Mouse (Mus musculus): ENCODE measurements at regions not wholly inside any gene's neighbourhood (a gene's known extent, or its start where the extent isn't known, plus 50 kb on each side); places are given as distances from the start of the nearest gene placed in this dataset.

DNA sequence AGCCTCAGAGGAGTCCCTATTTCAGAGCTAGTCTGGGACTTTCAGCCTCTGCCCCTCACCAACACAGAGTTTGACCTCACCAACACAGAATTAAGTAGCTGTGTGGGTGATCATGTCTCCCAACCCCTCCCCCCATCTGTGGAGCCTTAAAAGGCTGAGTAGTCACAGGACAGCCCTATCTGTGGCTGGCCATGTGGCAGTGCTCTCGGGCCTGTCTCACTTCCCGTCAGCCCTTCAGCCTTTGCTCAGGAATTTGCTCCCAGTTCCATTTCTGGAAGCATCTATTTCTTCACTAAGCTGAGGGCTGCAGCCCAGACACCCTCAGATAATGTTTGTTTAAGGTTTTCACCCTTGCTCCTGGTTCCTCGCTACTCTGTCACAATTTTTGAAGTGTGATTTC is 69.1 kb downstream of the Ccnl1 start:
- Histone ChIP-seq H3K27ac (ENCODE audit: insufficient read depth, low read depth) (no peak overlapping the region), H3K4me3 (replicated peaks in 1 of 3; ENCODE audit: low read depth in 2 of 3, low read length in 2 of 3, poor library complexity in 1 of 3) (no peak overlapping the region), H3K9me3 (replicated peaks; ENCODE audit: low read length) (no peaks in the 10 kb centered on the region), H3K4me2 (ENCODE audit: insufficient read depth, low read depth, poor library complexity, severe bottlenecking) (no peak overlapping the region), H3K36me3 (replicated peaks in 1 of 2; ENCODE audit: control insufficient read depth in 1 of 2, insufficient read depth in 1 of 2, low read length in 1 of 2) (no peaks in the 10 kb centered on the region), H3K4me1 (ENCODE audit: control insufficient read depth in 1 of 2, insufficient read depth in 2 of 2) (peaks cover 6 to 29% of the 10 kb centered on the region in 2 experiments), H3K27me3 (replicated peaks) (no peaks in the 10 kb centered on the region), H3K9ac (ENCODE audit: insufficient read depth, low read depth) (no peak overlapping the region), H3K79me2 (replicated peaks; ENCODE audit: control insufficient read depth, extremely low read depth, insufficient read depth, poor library complexity, severe bottlenecking) (no peaks in the 10 kb centered on the region)
- in situ Hi-C loops (cut with MboI; ENCODE audit: low pct_ligation_motif_present, low pct_unique_long_range_greater_than_20kb, low sequenced_read_pairs) (no loop called here), dilution Hi-C loops (cut with MboI; ENCODE audit: extremely low pct_ligation_motif_present, extremely low pct_unique_long_range_greater_than_20kb, low sequenced_read_pairs) (no loop called here)
- DNase-seq (ENCODE audit: extremely low read depth) = no peak
- TF ChIP-seq RAD21 (IDR thresholded peaks at IDR 0.05; ENCODE audit: low read depth, low read length) (no peak), JUN (IDR thresholded peaks at IDR 0.05; ENCODE audit: insufficient read depth, low read depth, low read length) (no peak), MAX (IDR thresholded peaks at IDR 0.05; ENCODE audit: low read length) (no peak), ETS1 (conservative IDR thresholded peaks at IDR 0.05; ENCODE audit: low read depth, low read length) (no peak), GABPA (IDR thresholded peaks at IDR 0.05; ENCODE audit: insufficient replicate concordance, low read depth, low read length) (no peak), POLR2A (IDR thresholded peaks at IDR 0.05; ENCODE audit: low read depth, low read length) (no peak), E2F4 (IDR thresholded peaks at IDR 0.05; ENCODE audit: insufficient replicate concordance, low read depth, low read length) (no peak), USF2 (conservative IDR thresholded peaks at IDR 0.05; ENCODE audit: low read depth, low read length) (no peak)

DNA sequence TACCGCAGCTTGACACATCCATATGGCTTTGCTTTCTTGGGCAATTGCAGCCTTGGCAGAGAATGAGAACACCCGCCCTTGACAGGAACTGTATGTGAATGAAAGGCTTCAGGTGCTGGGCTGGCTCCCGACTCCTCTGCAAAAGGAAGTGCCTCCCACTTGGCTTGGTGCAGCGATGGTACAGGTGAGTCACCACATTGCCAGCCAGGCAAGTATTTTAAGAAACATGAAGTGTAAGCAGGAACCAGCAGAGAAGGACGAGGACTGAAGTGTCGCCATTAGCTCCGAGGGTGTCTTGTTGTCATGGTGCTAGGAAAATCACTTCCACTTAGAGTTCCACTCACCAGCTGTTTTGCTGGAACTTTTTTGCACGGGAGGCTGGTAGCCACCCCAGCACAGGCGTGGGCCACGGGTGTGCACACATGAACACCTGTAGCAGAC is 73.5 kb downstream of the Ccnl1 start:
- no peaks in the 10 kb centered on the region for H3K27me3 ChIP-seq (replicated peaks)
- no peak overlapping the region for H3K4me3 ChIP-seq (replicated peaks in 1 of 3; ENCODE audit: low read depth in 2 of 3, low read length in 2 of 3, poor library complexity in 1 of 3)
- DNase-seq (ENCODE audit: extremely low read depth) = no peak
- TF ChIP-seq NELFE (IDR thresholded peaks at IDR 0.05; ENCODE audit: low read depth, low read length) (no peak), MEF2A (IDR thresholded peaks at IDR 0.05; ENCODE audit: borderline replicate concordance, low read depth, low read length) (no peak), MAFK (IDR thresholded peaks at IDR 0.05; ENCODE audit: insufficient replicate concordance, low read length) (no peak)
- H3K4me2 ChIP-seq (ENCODE audit: insufficient read depth, low read depth, poor library complexity, severe bottlenecking) = no peak overlapping the region
- peaks cover 9 to 39% of the 10 kb centered on the region in 2 experiments for H3K4me1 ChIP-seq (ENCODE audit: control insufficient read depth in 1 of 2, insufficient read depth in 2 of 2)
- H3K36me3 ChIP-seq (replicated peaks in 1 of 2; ENCODE audit: control insufficient read depth in 1 of 2, insufficient read depth in 1 of 2, low read length in 1 of 2) = no peaks in the 10 kb centered on the region
- no peak overlapping the region for H3K9ac ChIP-seq (ENCODE audit: insufficient read depth, low read depth)
- dilution Hi-C loops (cut with MboI; ENCODE audit: extremely low pct_ligation_motif_present, extremely low pct_unique_long_range_greater_than_20kb, low sequenced_read_pairs) (no loop called here), in situ Hi-C loops (cut with MboI; ENCODE audit: low pct_ligation_motif_present, low pct_unique_long_range_greater_than_20kb, low sequenced_read_pairs) (loop anchor here (5.0 kb wide), 1 partner anchor 33 kb away; no protein-coding TSS in a partner anchor)
- H3K9me3 ChIP-seq (replicated peaks; ENCODE audit: low read length) = no peaks in the 10 kb centered on the region
- H3K79me2 ChIP-seq (replicated peaks; ENCODE audit: control insufficient read depth, extremely low read depth, insufficient read depth, poor library complexity, severe bottlenecking) = no peaks in the 10 kb centered on the region
- H3K27ac ChIP-seq (ENCODE audit: insufficient read depth, low read depth) = no peak overlapping the region

DNA sequence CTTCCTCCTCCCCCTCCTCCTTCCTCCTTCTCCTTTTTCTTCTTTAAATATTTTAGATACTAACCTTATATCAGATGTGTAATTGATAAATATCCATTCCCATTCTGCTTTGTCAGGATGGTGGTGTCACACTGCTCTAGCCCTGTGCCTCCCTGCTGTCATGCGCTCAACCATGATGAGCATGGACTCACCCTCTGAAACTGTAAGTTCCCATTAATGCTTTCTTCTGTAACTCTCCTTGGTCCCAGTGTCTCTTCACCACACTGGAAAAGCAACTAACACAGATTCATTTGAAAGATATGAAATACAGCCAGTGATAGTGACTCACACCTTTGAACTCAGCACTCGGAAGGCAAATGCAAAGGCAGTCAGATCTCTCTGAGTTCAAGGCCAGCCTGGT is 75.9 kb downstream of the Ccnl1 start:
- no peak for DNase-seq (ENCODE audit: extremely low read depth)
- H3K36me3 ChIP-seq (replicated peaks in 1 of 2; ENCODE audit: control insufficient read depth in 1 of 2, insufficient read depth in 1 of 2, low read length in 1 of 2) = no peaks in the 10 kb centered on the region
- dilution Hi-C loops (cut with MboI; ENCODE audit: extremely low pct_ligation_motif_present, extremely low pct_unique_long_range_greater_than_20kb, low sequenced_read_pairs) = no loop called here
- no peak overlapping the region for H3K4me3 ChIP-seq (replicated peaks in 1 of 3; ENCODE audit: low read depth in 2 of 3, low read length in 2 of 3, poor library complexity in 1 of 3)
- no peaks in the 10 kb centered on the region for H3K27me3 ChIP-seq (replicated peaks)
- no peaks in the 10 kb centered on the region for H3K79me2 ChIP-seq (replicated peaks; ENCODE audit: control insufficient read depth, extremely low read depth, insufficient read depth, poor library complexity, severe bottlenecking)
- peaks cover 7 to 34% of the 10 kb centered on the region in 2 experiments for H3K4me1 ChIP-seq (ENCODE audit: control insufficient read depth in 1 of 2, insufficient read depth in 2 of 2)
- TF ChIP-seq IRF4 (IDR thresholded peaks at IDR 0.05; ENCODE audit: low read depth, low read length) (no peak), ZKSCAN1 (IDR thresholded peaks at IDR 0.05; ENCODE audit: borderline replicate concordance, low read depth, low read length) (no peak), CTCF (conservative IDR thresholded peaks at IDR 0.05 in 1 of 2, IDR thresholded peaks at IDR 0.05 in 1 of 2; ENCODE audit: low read depth in 2 of 2, low read length in 2 of 2) (no peak), ZNF384 (IDR thresholded peaks at IDR 0.05; ENCODE audit: low read depth, low read length) (no peak), MAFK (IDR thresholded peaks at IDR 0.05; ENCODE audit: insufficient replicate concordance, low read length) (no peak), GABPA (IDR thresholded peaks at IDR 0.05; ENCODE audit: insufficient replicate concordance, low read depth, low read length) (no peak), POLR2A (IDR thresholded peaks at IDR 0.05; ENCODE audit: low read depth, low read length) (no peak)
- H3K4me2 ChIP-seq (ENCODE audit: insufficient read depth, low read depth, poor library complexity, severe bottlenecking) = no peak overlapping the region
- H3K9ac ChIP-seq (ENCODE audit: insufficient read depth, low read depth) = no peak overlapping the region
- in situ Hi-C loops (cut with MboI; ENCODE audit: low pct_ligation_motif_present, low pct_unique_long_range_greater_than_20kb, low sequenced_read_pairs) = loop anchor here (5.0 kb wide), 1 partner anchor 35 kb away; no protein-coding TSS in a partner anchor
- no peaks in the 10 kb centered on the region for H3K9me3 ChIP-seq (replicated peaks; ENCODE audit: low read length)
- H3K27ac ChIP-seq (ENCODE audit: insufficient read depth, low read depth) = no peak overlapping the region

Measured in CH12.LX (cell line).